Mouse (Mus musculus) E14TG2a.4 (cell line): ENCODE measurements around the gene Mfsd2a.
A peak's percentile ranks its signal among the peaks of the same experiment; 100 is the strongest.

Source experiments
- CTCF ChIP-seq: conservative IDR thresholded peaks from 2 replicates; pipeline ENCODE4 v1.5.1; 2014; ENCODE audit warnings: low read length
- NANOG ChIP-seq: IDR thresholded peaks from 2 replicates; pipeline ENCODE4 v1.6.1; 2014; ENCODE audit warnings: borderline replicate concordance, low read length, mixed read lengths
- POU5F1 ChIP-seq: IDR thresholded peaks from 2 replicates; pipeline ENCODE4 v1.6.1; 2014; ENCODE audit warnings: low read length, borderline replicate concordance

DNA sequence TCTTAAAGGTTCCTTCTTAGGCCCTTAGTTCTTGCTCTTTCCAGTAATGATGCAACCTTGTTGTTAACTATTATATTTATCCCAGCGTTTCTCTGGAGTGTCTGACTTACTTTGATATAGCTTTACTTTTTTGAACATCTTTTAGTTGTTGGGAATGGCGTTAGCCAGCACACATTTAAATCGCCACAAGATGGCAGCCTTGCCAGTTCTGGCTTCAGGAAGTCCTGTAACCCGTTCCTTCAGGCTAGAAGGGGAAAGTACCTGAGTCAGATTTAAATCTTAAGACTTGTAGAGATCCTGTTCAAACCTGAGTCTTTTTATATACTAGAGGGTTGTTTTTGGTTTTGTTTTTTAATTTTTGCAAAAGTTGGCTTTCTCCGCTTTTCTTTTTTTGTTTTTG, 62.7 kb downstream of the Mfsd2a start:
- TF ChIP-seq CTCF: peak; percentile 66
- no peak for TF ChIP-seq POU5F1
- no peak for TF ChIP-seq NANOG
